Mouse (Mus musculus) intestine, embryonic 14.5 days (tissue): ENCODE results near the gene Gm13696. TPM values are rescaled to one million over a fixed set of nuclear protein-coding genes. Genes with fewer than 3 reads are reported as not detected.
"Not testable (repeated sequence)": the region's sequence is repeated elsewhere in the genome, so short reads cannot be mapped to it uniquely, and the experiment has no call there.

Source experiments
- ATAC-seq: fragments of 200-750 bp; cut with Nextera tagmentation; replicated peaks from 2 replicates; pipeline ENCODE4 v1.8.0; 2017; ENCODE audit warnings: low read depth, moderate number of reproducible peaks, moderate TSS enrichment, moderate library complexity; ENCODE audit not compliant: low FRiP score, low TSS enrichment
- DNase-seq: peaks from one replicate; pipeline ENCODE4 v3.0.0-alpha.2; 2018; ENCODE audit warnings: low spot score
- H3K27ac ChIP-seq: fragments of 300-500 bp; sonication (generic); 2 replicates; pipeline ENCODE4 v1.5.1; 2014; ENCODE audit warnings: low read depth, mild to moderate bottlenecking, control low read depth
- H3K27me3 ChIP-seq: fragments of 300-500 bp; sonication (generic); replicated peaks from 2 replicates; pipeline ENCODE4 v1.6.1; 2014; ENCODE audit warnings: low read length, control low read depth; ENCODE audit not compliant: control insufficient read depth, insufficient read depth
- H3K36me3 ChIP-seq: fragments of 300-500 bp; sonication (generic); 2 replicates; pipeline ENCODE4 v1.6.1; 2014; ENCODE audit warnings: low read length, control low read depth; ENCODE audit not compliant: control insufficient read depth, insufficient read depth
- H3K4me1 ChIP-seq: fragments of 300-500 bp; sonication (generic); replicated peaks from 2 replicates; pipeline ENCODE4 v1.6.1; 2014; ENCODE audit warnings: low read length, control low read depth, mixed read lengths; ENCODE audit not compliant: control insufficient read depth, insufficient read depth
- H3K4me2 ChIP-seq: fragments of 300-500 bp; sonication (generic); 2 replicates; pipeline ENCODE4 v1.6.1; 2014; ENCODE audit warnings: low read length
- H3K4me3 ChIP-seq: fragments of 300-500 bp; sonication (generic); 2 replicates; pipeline ENCODE4 v1.5.1; 2014; ENCODE audit warnings: low read depth, low read length, control low read depth, mixed read lengths
- H3K9ac ChIP-seq: fragments of 300-500 bp; sonication (generic); 2 replicates; pipeline ENCODE4 v1.6.1; 2014; ENCODE audit warnings: mild to moderate bottlenecking, low read length
- H3K9me3 ChIP-seq: fragments of 300-500 bp; sonication (generic); 2 replicates; pipeline ENCODE4 v1.6.1; 2016; ENCODE audit warnings: low read length, control low read depth; ENCODE audit not compliant: control insufficient read depth
- WGBS: fragments of 180-500 bp; shearing (Covaris S2); extraction: QIAGEN DNeasy Blood & Tissue Kit; methylation state at CpG from one replicate; pipeline ENCODE4 v1.1.7; 2014; 5-methylcytosine and 5-hydroxymethylcytosine counted together
- polyA plus RNA-seq: library from polyadenylated mRNA; unstranded; fragments of >200 nt; fragmentation: Nextera tagmentation; extraction: Ambion mirVana; gene quantifications from 2 replicates; pipeline ENCODE4 v1.2.1, GENCODE M21; 2014

The Gm13696 gene
- polyA plus RNA-seq, 1 experiment from 2014 or later, result not detected

- no CpG with 5 or more reads among the region's 6 CpGs for WGBS
Measured at GRCm38 (mm10) chr2:83984443-83984842, 11.5 kb downstream of the Gm13696 start, which contains the start of gene Gm13697. Gene Gm13697 (plus strand): TSS chr2:83984743.

GRCm38 (mm10) chr2:83990253-83990652, 17.3 kb downstream of the Gm13696 start, which contains the start of gene Gm13691:
Gene Gm13691 (plus strand): TSS chr2:83990553.
- not testable (repeated sequence) for H3K9me3 ChIP-seq, H3K27me3 ChIP-seq, H3K27ac ChIP-seq, H3K4me3 ChIP-seq, H3K4me2 ChIP-seq, H3K36me3 ChIP-seq, DNase-seq, ATAC-seq, H3K4me1 ChIP-seq, H3K9ac ChIP-seq
- no CpG with 5 or more reads among the region's 6 CpGs for WGBS

More at GRCm38 (mm10) chr2:83984443-83984842, 11.5 kb downstream of the Gm13696 start, which contains the start of gene Gm13697:
- H3K36me3 ChIP-seq, H3K4me2 ChIP-seq, H3K9me3 ChIP-seq, H3K27me3 ChIP-seq, H3K9ac ChIP-seq, H3K27ac ChIP-seq, ATAC-seq, DNase-seq, H3K4me3 ChIP-seq, H3K4me1 ChIP-seq: not testable (repeated sequence)

DNA sequence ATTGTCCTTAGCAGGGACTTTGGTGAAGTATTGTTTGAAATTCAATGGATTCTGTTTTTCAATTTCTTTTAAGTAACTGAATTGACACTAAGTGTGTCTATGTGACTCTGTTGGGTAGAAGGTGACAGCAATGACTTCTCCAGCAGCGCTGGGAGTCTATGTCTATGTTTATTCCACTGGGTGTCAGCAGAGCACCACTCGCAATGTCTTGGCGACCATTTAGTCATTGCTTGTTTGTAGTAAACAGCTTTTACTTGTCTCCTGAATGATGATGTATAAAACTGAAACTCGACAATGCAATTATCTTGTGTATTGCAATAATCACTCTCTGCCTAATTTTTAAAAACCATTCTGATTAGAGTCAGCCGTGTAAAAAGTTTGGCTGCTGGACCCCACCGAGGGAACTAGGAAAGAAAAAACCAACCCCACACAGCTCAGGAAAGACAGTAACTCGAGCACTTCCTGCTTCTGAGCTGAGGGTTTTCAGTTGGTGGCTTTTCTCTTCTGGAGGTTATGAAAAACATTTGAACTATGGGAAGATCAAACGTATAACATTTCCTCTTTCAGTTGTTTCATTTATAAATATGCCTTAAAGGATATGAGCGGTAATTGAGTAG, 20.8 kb downstream of the Gm13696 start:
- not testable (repeated sequence) for H3K4me2 ChIP-seq, ATAC-seq, H3K9me3 ChIP-seq, H3K9ac ChIP-seq, H3K4me3 ChIP-seq, H3K27ac ChIP-seq, DNase-seq, H3K4me1 ChIP-seq, H3K27me3 ChIP-seq, H3K36me3 ChIP-seq
- WGBS, result 44% methylated on average over 7 of the region's 9 CpGs

DNA sequence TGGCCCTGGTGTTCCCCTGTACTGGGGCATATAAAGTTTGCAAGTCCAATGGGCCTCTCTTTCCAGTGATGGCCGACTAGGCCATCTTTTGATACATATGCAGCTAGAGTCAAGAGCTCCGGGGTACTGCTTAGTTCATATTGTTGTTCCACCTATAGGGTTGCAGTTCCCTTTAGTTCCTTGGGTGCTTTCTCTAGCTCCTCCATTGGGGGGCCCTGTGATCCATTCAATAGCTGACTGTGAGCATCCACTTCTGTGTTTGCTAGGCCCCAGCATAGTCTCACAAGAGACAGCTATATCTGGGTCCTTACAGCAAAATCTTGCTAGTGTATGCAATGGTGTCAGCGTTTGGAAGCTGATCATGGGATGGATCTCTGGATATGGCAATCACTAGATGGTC, 21.6 kb downstream of the Gm13696 start:
- no CpG with 5 or more reads among the region's 3 CpGs for WGBS
- not testable (repeated sequence) for DNase-seq, H3K36me3 ChIP-seq

GRCm38 (mm10) chr2:84008913-84009312, 36.0 kb downstream of the Gm13696 start:
- Histone ChIP-seq H3K27ac (no peak overlapping the region), H3K4me3 (no peak overlapping the region), H3K4me1 (no peaks in the 10 kb centered on the region), H3K9ac (no peak overlapping the region), H3K36me3 (no peaks in the 10 kb centered on the region), H3K27me3 (no peaks in the 10 kb centered on the region), H3K9me3 (no peaks in the 10 kb centered on the region), H3K4me2 (no peak overlapping the region)
- 53% methylated on average over 1 of the region's 1 CpGs for WGBS
- DNase-seq, result no peak
- ATAC-seq, result no peak

More for the DNA sequence above, 21.6 kb downstream of the Gm13696 start:
- not testable (repeated sequence) for H3K9ac ChIP-seq, H3K4me3 ChIP-seq, H3K4me2 ChIP-seq, H3K9me3 ChIP-seq, H3K27ac ChIP-seq, H3K4me1 ChIP-seq, H3K27me3 ChIP-seq, ATAC-seq

- DNase-seq, result no peak
- no peak overlapping the region for H3K4me2 ChIP-seq
- ATAC-seq, result no peak
- no peaks in the 10 kb centered on the region for H3K36me3 ChIP-seq
- H3K4me3 ChIP-seq, result no peak overlapping the region
- H3K4me1 ChIP-seq, result 0 out of 2 replicates have a peak, but pooled peaks cover 3% of the 10 kb centered on the region
- no peaks in the 10 kb centered on the region for H3K27me3 ChIP-seq
- H3K27ac ChIP-seq, result no peak overlapping the region
- no peaks in the 10 kb centered on the region for H3K9me3 ChIP-seq
- H3K9ac ChIP-seq, result no peak overlapping the region
- 68% methylated on average over 3 of the region's 3 CpGs for WGBS
Measured at GRCm38 (mm10) chr2:84009818-84010217, 36.9 kb downstream of the Gm13696 start.

DNA sequence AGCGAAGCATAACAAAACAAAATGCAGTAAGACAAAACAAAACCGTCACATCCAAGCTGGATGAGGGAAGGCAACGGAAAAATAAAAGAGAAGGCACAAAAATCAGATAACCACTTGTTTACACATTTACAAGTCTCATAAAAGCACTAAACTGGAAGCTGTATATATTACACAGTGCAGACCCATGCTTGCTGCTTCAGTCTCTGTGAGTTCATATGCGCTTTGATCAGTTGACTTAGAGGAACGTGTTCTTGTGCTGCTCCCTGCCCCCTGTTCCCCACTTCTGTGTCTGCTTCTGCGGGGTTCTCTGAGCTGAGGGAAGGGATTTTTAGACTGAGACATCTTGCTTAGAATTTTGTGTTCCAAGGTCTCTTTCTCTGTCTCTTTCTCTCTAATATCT, 41.6 kb downstream of the Gm13696 start:
- 57% methylated on average over 6 of the region's 6 CpGs for WGBS
- no peak overlapping the region for H3K9ac ChIP-seq
- H3K36me3 ChIP-seq, result no peaks in the 10 kb centered on the region
- H3K4me2 ChIP-seq, result no peak overlapping the region
- no peaks in the 10 kb centered on the region for H3K9me3 ChIP-seq
- peaks cover 3% of the 10 kb centered on the region; the same call in 1 of the 2 replicates for H3K4me1 ChIP-seq
- H3K27ac ChIP-seq, result no peak overlapping the region
- DNase-seq (no peak), ATAC-seq (no peak)
- H3K27me3 ChIP-seq, result no peaks in the 10 kb centered on the region
- H3K4me3 ChIP-seq, result no peak overlapping the region

GRCm38 (mm10) chr2:84016291-84016690, 43.4 kb downstream of the Gm13696 start:
- H3K27me3 ChIP-seq, H3K4me1 ChIP-seq, DNase-seq, H3K36me3 ChIP-seq, H3K9me3 ChIP-seq, ATAC-seq, H3K27ac ChIP-seq, H3K4me2 ChIP-seq, H3K9ac ChIP-seq, H3K4me3 ChIP-seq: not testable (repeated sequence)
- WGBS, result 67% methylated on average over 5 of the region's 5 CpGs

- no peak overlapping the region for H3K4me3 ChIP-seq
- H3K4me1 ChIP-seq, result peaks cover 3% of the 10 kb centered on the region; the same call in 1 of the 2 replicates
- no peak for ATAC-seq
- no peaks in the 10 kb centered on the region for H3K36me3 ChIP-seq
- H3K27ac ChIP-seq, result no peak overlapping the region
- 37% methylated on average over 3 of the region's 3 CpGs for WGBS
- no peaks in the 10 kb centered on the region for H3K9me3 ChIP-seq
- DNase-seq, result no peak
- H3K9ac ChIP-seq, result no peak overlapping the region
- no peaks in the 10 kb centered on the region for H3K27me3 ChIP-seq
- H3K4me2 ChIP-seq, result no peak overlapping the region
Measured at GRCm38 (mm10) chr2:84018330-84018729, 45.4 kb downstream of the Gm13696 start.
